Mouse (Mus musculus) lung, postnatal 10 days (tissue): ENCODE results near the gene Dlx2.

Source experiments
- DNase-seq: peaks from one replicate; pipeline ENCODE4 v3.0.0; 2021

The Dlx2 gene

GRCm38 (mm10) chr2:71540611-71541417 is 5.7 kb downstream of the Dlx2 start:
- no peak for DNase-seq

GRCm38 (mm10) chr2:71534242-71535052 is 12.1 kb downstream of the Dlx2 start:
- no peak for DNase-seq

- no peak for DNase-seq
These were observed 13.5 kb downstream of the Dlx2 start for GRCm38 (mm10) chr2:71533094-71533493.

DNA sequence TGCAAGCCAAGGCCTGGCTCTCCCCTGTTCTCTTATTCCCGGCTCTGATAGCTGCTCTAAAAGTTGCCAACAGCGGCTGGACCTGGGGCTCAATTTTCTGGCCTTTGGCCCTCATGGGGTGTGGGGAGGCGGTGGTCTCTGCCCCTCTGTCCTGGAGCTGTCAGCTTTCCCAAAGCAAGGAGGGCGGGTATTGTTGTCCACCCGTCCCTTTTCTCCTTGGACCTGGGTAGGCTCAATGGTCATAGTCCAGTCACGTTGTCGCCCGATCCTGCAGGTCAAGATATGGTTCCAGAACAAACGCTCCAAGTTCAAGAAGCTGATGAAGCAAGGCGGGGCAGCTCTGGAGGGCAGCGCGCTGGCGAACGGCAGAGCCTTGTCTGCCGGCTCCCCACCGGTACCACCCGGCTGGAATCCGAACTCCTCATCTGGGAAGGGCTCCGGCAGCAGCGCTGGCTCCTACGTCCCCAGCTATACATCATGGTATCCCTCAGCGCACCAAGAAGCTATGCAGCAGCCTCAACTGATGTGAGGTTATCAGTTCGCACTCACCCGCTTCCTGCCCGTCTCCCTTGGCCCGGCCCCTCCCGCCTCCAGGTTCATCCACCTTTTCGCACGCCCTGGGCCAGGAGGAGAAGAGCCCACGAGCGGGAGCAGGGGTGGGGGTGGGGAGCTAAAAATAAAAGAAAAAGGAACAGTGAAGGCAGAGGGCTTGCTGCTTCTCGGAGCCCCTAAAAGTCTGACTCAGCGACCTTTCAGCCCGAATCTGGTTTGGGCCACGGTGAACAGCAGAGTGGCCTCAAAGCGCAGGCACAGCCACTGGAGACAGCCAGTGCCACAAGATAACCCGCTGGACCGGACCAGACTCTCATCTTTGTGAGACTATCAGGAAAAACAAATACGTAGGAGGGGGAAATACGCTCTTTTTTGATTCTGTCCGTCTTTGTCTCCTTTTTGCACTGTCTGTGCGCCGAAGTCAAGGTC is 14.3 kb downstream of the Dlx2 start:
- no peak for DNase-seq

DNA sequence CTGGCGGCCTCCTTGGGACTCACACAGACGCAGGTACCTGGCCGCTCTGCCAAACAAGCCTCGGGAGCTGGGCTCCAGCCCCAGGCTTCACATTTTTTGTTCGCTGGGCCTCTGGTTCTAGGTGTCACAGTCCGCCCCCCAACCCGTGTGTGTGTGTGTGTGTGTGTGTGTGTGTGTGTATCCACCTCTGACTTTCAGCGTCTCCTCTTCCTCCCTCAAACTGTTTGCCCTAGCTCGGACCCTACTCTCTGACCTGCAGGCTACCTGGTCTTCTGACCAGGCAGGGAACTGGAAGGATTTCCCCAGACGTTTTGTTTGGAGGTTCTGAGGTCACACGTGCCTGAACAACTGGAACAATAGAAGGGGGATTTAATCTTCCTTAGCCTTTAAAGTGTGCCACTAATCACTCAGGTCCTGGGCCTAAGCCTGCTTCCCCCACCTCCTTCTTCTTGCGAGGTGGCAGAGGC is 15.4 kb downstream of the Dlx2 start:
- DNase-seq: no peak

DNA sequence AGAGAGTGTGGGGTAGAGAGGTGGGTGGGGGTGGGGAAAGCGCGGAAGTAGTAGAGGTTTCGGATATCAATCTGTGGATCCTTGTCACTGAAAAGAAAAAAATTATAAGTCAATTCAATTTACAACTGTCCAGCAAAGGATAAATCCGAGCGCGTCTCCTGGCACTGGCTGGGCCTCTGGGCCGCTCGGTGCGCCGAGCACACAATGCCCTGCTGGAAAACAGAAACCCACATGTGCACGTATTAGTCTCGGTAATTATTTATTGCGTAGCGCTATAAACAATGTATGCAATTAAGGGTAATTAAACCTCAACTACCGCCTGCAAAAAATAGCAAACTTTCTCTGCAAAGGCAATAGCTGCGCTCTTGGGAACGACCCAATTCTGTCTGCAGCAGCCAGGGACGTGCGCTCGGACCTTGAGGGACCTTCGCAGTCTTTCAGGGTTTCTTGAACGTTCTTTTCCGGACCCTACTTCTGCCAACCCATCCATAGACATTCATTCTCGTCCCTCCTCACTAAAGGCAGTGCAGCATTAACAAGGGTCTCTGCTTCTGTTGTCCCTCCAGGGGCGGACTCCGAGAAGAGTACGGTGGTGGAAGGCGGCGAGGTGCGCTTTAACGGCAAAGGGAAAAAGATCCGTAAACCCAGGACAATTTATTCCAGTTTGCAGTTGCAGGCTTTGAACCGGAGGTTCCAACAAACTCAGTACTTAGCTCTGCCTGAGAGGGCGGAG is 16.0 kb downstream of the Dlx2 start:
- DNase-seq: no peak

- DNase-seq: peak; percentile 75
These were observed 16.8 kb downstream of the Dlx2 start for GRCm38 (mm10) chr2:71529511-71530351.

- DNase-seq: no peak
These were observed 17.6 kb downstream of the Dlx2 start for GRCm38 (mm10) chr2:71528714-71529510.

DNA sequence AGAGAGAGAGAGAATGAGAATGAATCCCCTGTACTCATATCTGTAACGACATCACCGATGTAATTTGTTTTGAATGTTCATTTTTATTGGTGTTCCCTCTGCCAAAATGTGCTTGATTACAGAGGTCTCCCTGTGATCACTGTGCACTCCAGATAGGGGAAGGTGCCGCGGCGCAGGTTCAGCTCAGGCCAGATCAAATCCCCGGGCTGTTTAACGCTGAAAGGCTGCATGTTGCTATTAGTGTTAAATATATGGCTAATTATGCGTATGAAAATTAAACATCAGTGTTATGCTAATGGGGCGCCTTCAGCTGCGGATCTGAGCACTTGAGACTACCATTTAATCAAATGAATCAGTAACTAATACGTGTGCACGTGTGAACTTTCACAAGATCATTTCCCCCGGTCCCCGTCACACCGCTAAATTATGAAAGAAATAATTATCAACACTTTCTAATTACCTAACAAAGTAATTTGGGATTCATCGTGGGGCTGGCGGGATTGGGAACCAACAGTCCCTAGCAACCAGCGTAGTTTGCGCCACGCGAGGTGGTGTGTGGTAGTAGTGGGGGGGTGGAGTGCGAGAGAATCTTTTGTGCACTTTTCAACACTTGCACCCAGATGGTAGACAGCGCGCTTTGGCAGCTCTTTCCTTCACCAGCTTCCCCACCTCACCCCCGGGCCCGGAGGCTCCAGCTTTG is 18.4 kb downstream of the Dlx2 start, which contains the start of gene Dlx1:
Dlx1 (plus strand) TSS at position 100 of the 700 bp plus-strand sequence.
- DNase-seq: no peak

- DNase-seq: no peak
These were observed 19.1 kb downstream of the Dlx2 start for GRCm38 (mm10) chr2:71527323-71528013.

- no peak for DNase-seq
These were observed 19.8 kb downstream of the Dlx2 start for GRCm38 (mm10) chr2:71526595-71527322.

DNA sequence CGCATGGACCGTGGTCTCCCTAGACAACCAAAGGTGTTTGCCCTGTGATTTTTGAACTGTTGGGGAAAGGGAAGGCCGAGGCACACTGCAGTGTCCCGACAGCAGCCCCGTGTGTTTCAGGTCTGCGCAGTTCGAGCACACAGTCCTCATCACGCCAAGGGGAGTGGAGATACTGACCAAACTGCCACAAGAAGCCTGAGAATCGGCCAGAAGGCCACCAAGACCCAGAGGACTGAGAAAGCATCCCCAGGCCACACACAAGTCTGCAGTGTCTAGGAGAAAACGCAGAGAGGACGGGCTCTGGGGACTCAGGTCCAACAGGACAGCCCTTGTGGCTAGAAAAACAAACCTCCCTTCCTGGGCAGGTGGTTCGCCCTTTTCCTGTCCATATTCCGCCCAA is 21.8 kb downstream of the Dlx2 start:
- DNase-seq: no peak

DNA sequence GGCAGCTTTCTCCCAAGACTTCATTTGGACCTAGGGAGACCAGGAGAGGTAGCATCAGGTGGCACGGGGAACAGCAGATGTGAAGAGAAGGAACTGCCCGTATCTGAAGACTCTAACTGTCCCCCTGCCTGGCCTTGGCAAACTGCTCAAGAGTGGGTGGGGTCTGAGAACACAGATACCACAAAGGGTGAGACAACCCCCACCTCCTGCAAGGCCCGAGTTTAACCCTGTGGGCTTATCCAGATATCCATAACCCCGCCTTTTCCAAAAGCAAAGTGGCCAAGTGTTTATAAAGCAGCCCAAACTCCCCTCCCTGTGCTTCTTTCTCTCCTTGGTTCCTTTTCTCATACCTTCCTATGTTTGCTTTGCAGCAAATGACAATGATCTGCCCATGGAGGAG is 23.1 kb downstream of the Dlx2 start:
- no peak for DNase-seq

GRCm38 (mm10) chr2:71522871-71523270 is 23.7 kb downstream of the Dlx2 start:
- no peak for DNase-seq

DNA sequence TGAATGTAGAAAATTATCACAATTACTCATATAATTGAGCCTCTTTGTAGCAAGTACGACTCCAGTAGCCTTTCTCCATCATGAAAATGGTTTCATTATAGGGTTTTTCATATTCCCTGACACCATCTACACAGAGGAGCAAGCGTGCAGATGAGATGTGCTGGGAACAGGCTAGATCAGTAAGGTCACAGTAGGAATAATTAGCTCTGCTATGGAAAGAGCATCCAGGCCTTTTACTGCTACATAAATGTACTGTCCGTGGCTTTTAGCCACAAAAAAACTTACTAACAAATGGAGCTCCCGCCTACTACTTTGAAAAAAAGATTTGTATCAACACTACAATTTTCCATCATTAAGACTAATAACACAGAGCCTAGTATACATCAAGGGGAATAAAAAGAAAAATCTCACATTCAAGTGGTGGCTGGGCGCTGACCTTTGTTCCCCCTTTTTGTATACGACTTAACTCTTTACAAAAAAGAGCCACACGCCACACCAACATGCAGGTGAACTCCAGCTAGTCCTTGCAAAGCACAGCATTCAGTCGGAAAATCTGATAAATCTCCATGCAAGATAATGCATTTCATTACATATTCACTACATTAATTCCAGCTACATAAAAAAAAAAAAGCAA is 29.0 kb downstream of the Dlx2 start:
- no peak for DNase-seq

DNA sequence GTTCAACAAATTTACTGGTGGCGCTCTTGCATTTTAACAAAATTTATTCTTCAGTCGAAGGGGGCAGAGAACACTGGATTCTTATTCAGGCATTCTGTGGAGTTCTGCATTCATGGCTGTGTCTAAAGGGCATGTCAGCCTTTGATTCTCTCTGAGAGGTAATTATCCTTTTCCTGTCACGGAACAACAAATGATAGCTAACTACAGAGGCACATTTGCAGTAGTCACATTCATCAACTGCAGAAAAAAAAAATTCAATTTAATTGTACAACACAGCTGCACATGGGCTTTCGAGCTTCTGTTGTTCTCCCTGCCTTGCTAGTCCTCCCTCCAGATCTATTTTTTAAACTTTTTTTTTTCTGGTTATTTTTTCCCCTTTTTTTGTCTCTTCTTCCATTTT is 29.6 kb downstream of the Dlx2 start:
- no peak for DNase-seq

- DNase-seq: no peak
These were observed 34.2 kb downstream of the Dlx2 start for GRCm38 (mm10) chr2:71512326-71512725.

DNA sequence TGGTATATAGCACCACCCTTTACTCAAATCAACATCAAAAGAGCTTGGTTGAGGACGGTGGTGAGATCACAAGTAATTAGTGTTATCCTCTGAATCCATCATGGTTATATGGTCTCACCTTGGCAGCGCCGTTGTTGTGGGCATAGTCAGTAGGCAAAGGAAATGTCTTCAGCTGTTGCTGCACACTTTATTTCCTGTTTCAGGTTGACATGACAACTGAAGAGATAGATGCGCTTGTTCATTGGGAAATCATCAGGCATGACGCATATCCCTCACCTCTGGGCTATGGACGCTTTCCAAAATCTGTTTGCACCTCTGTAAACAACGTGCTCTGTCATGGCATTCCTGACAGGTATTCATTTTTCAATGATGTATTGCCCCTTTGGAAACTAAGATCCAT is 35.3 kb downstream of the Dlx2 start:
- no peak for DNase-seq
